Mouse (Mus musculus) adrenal gland, postnatal 36 days (tissue): Measurements from ENCODE around the gene Olfr1116. TPM values are rescaled to one million over a fixed set of nuclear protein-coding genes. Genes with fewer than 3 reads are reported as not detected.
"Not testable (repeated sequence)": the region's sequence is repeated elsewhere in the genome, so short reads cannot be mapped to it uniquely, and the experiment has no call there.

Experiments used
- DNase-seq, 2 experiments: peaks; one replicate each; pipeline ENCODE4 v3.0.0; 2021; ENCODE audit warnings: mixed read lengths in 1 of 2
- long read RNA-seq, 2 experiments: library from polyadenylated mRNA; stranded (forward); transcript quantifications; one replicate each; pipeline ENCODE4 v2.0.0; 2021; ENCODE audit warnings: borderline sequencing depth in 2 of 2
- microRNA-seq: library from miRNA; unstranded; fragments of <30 nt; microRNA quantifications from one replicate; pipeline ENCODE4 v1.2.0, GENCODE M21; 2021
- total RNA-seq, 2 experiments: library from RNA; stranded (reverse); gene quantifications; 2 replicates each; pipeline ENCODE4 v1.2.3; 2021

Gene Olfr1116
- total RNA-seq: not detected
- long read RNA-seq, experiment 1: 0 reads
- long read RNA-seq, experiment 2: 0 reads

GRCm38 (mm10) chr2:87267234-87267633, at the start of gene Olfr1116:
Gene Olfr1116, plus strand, starts transcription at chr2:87267534.
- DNase-seq: no peak

GRCm38 (mm10) chr2:87247713-87248112, 19.6 kb upstream of the Olfr1116 start, which contains the start of gene Olfr1115:
Gene Olfr1115, plus strand, starts transcription at chr2:87248013.
- DNase-seq: no peak

GRCm38 (mm10) chr2:87293977-87294376, 26.6 kb downstream of the Olfr1116 start:
- DNase-seq: not testable (repeated sequence)

- no peak for DNase-seq
Measured at GRCm38 (mm10) chr2:87307281-87307680, 39.9 kb downstream of the Olfr1116 start, which contains the start of gene Olfr1118. Gene Olfr1118, plus strand, starts transcription at chr2:87307581.

Small RNA genes lying within 50 kb of the gene (microRNA-seq; reads per million reads assigned to microRNA genes)
- gene Gm27438: not detected

Other genes with a start within 250 kb of the Olfr1116 start
- not detected for gene Olfr1104, start 240.5 kb upstream of the Olfr1116 start, total RNA-seq
- not detected for gene Olfr1105, start 231.0 kb upstream of the Olfr1116 start, total RNA-seq
- gene Olfr1106, start 215.3 kb upstream of the Olfr1116 start, total RNA-seq: not detected
- gene Olfr1107, start 191.7 kb upstream of the Olfr1116 start, total RNA-seq: not detected
- not detected for gene Olfr1109, start 171.5 kb upstream of the Olfr1116 start, total RNA-seq
- not detected for gene Olfr259, start 153.0 kb upstream of the Olfr1116 start, total RNA-seq
- not detected for gene Olfr1110, start 127.2 kb upstream of the Olfr1116 start, total RNA-seq
- not detected for gene Olfr1111, start 114.9 kb upstream of the Olfr1116 start, total RNA-seq
- not detected for gene Olfr1112, start 79.7 kb upstream of the Olfr1116 start, total RNA-seq
- not detected for gene Olfr1113, start 58.6 kb upstream of the Olfr1116 start, total RNA-seq
- not detected for gene Olfr1115, start 19.5 kb upstream of the Olfr1116 start, total RNA-seq
- not detected for gene Olfr1118, start 40.0 kb downstream of the Olfr1116 start, total RNA-seq
- gene Olfr1120, start 87.3 kb downstream of the Olfr1116 start, total RNA-seq: not detected
- not detected for gene Olfr1121, start 102.4 kb downstream of the Olfr1116 start, total RNA-seq
- gene Olfr1122, start 118.3 kb downstream of the Olfr1116 start, total RNA-seq: under 1 TPM in 1 of 2 experiments, not detected in 1; 0.07 TPM
- not detected for gene Olfr1123, start 149.1 kb downstream of the Olfr1116 start, total RNA-seq
- not detected for gene Olfr1124, start 162.7 kb downstream of the Olfr1116 start, total RNA-seq
- gene Olfr1126, start 186.4 kb downstream of the Olfr1116 start, total RNA-seq: not detected
- not detected for gene Pramel7, start 229.6 kb downstream of the Olfr1116 start, total RNA-seq
- not detected for gene Pramel6, start 239.0 kb downstream of the Olfr1116 start, total RNA-seq